Mouse (Mus musculus): Measurements from ENCODE around the gene Tmem138. TPM values are rescaled to one million over a fixed set of nuclear protein-coding genes. Genes with fewer than 3 reads are reported as not detected.

Tmem138 gene
- polyA plus RNA-seq, 1 experiment: 12.7 TPM

- H3K4me3 ChIP-seq (ENCODE audit: insufficient read depth, low read depth, low read length): peak overlapping the region; percentile 75
These were observed 26.7 kb upstream of the Tmem138 start for GRCm38 (mm10) chr19:10603660-10604523.

GRCm38 (mm10) chr19:10602787-10603186 is 25.6 kb upstream of the Tmem138 start:
- peak; percentile 94 for DNase-seq
- no peaks in the 10 kb centered on the region for H3K27me3 ChIP-seq (replicated peaks; ENCODE audit: control insufficient read depth, insufficient read depth, low read length)
- 2% methylated on average over 9 of the region's 9 CpGs for WGBS
- H3K4me3 ChIP-seq (ENCODE audit: insufficient read depth, low read depth, low read length): peak overlapping the region; percentile 75
- peak overlapping the region; percentile 52 for H3K27ac ChIP-seq (ENCODE audit: insufficient read depth, low read depth, low read length)
- no peak for TF ChIP-seq POLR2A (IDR thresholded peaks at IDR 0.05; ENCODE audit: low read depth, low read length)
- TF ChIP-seq CTCF (conservative IDR thresholded peaks at IDR 0.05; ENCODE audit: insufficient read depth, insufficient read length, low read depth, low read length): peak; percentile 95
- H3K4me1 ChIP-seq (ENCODE audit: control insufficient read depth, insufficient read depth, low read length): peaks cover 13% of the 10 kb centered on the region; the same call in 1 of the 2 replicates
- H3K36me3 ChIP-seq (ENCODE audit: control insufficient read depth, insufficient read depth, low read length): no peaks in the 10 kb centered on the region; the same call in 1 of the 2 replicates

More at GRCm38 (mm10) chr19:10603660-10604523, 26.7 kb upstream of the Tmem138 start:
- DNase-seq: peak; percentile 90
- peaks cover 13% of the 10 kb centered on the region; the same call in 1 of the 2 replicates for H3K4me1 ChIP-seq (ENCODE audit: control insufficient read depth, insufficient read depth, low read length)
- no peaks in the 10 kb centered on the region for H3K27me3 ChIP-seq (replicated peaks; ENCODE audit: control insufficient read depth, insufficient read depth, low read length)
- WGBS: 49% methylated on average over 18 of the region's 18 CpGs
- peak overlapping the region; percentile 98 for H3K27ac ChIP-seq (ENCODE audit: insufficient read depth, low read depth, low read length)
- TF ChIP-seq CTCF (conservative IDR thresholded peaks at IDR 0.05; ENCODE audit: insufficient read depth, insufficient read length, low read depth, low read length): no peak
- TF ChIP-seq POLR2A (IDR thresholded peaks at IDR 0.05; ENCODE audit: low read depth, low read length): peak; percentile 63
- no peaks in the 10 kb centered on the region; the same call in 1 of the 2 replicates for H3K36me3 ChIP-seq (ENCODE audit: control insufficient read depth, insufficient read depth, low read length)

- no peaks in the 10 kb centered on the region for H3K36me3 ChIP-seq (ENCODE audit: control insufficient read depth, insufficient read depth, low read length)
- 6% methylated on average over 6 of the region's 6 CpGs for WGBS
- H3K27ac ChIP-seq (ENCODE audit: insufficient read depth, low read depth, low read length): peak overlapping the region; percentile 52
- no peaks in the 10 kb centered on the region for H3K27me3 ChIP-seq (replicated peaks; ENCODE audit: control insufficient read depth, insufficient read depth, low read length)
- peak overlapping the region; percentile 44 for H3K4me3 ChIP-seq (ENCODE audit: insufficient read depth, low read depth, low read length)
- H3K4me1 ChIP-seq (ENCODE audit: control insufficient read depth, insufficient read depth, low read length): peaks cover 13% of the 10 kb centered on the region; the same call in 1 of the 2 replicates
- TF ChIP-seq CTCF (conservative IDR thresholded peaks at IDR 0.05; ENCODE audit: insufficient read depth, insufficient read length, low read depth, low read length): no peak
- TF ChIP-seq POLR2A (IDR thresholded peaks at IDR 0.05; ENCODE audit: low read depth, low read length): no peak
- DNase-seq: no peak
These were observed 25.1 kb upstream of the Tmem138 start for GRCm38 (mm10) chr19:10602247-10602769.

GRCm38 (mm10) chr19:10599648-10600047 is 22.5 kb upstream of the Tmem138 start:
- DNase-seq: no peak
- H3K36me3 ChIP-seq (ENCODE audit: control insufficient read depth, insufficient read depth, low read length): no peaks in the 10 kb centered on the region; the same call in 1 of the 2 replicates
- no peak for TF ChIP-seq POLR2A (IDR thresholded peaks at IDR 0.05; ENCODE audit: low read depth, low read length)
- TF ChIP-seq CTCF (conservative IDR thresholded peaks at IDR 0.05; ENCODE audit: insufficient read depth, insufficient read length, low read depth, low read length): no peak
- peaks cover 7% of the 10 kb centered on the region; the same call in 1 of the 2 replicates for H3K4me1 ChIP-seq (ENCODE audit: control insufficient read depth, insufficient read depth, low read length)
- H3K4me3 ChIP-seq (ENCODE audit: insufficient read depth, low read depth, low read length): no peak overlapping the region
- no peak overlapping the region for H3K27ac ChIP-seq (ENCODE audit: insufficient read depth, low read depth, low read length)
- WGBS: 94% methylated on average over 2 of the region's 2 CpGs
- no peaks in the 10 kb centered on the region for H3K27me3 ChIP-seq (replicated peaks; ENCODE audit: control insufficient read depth, insufficient read depth, low read length)

- TF ChIP-seq CTCF (conservative IDR thresholded peaks at IDR 0.05; ENCODE audit: insufficient read depth, insufficient read length, low read depth, low read length): peak; percentile 48
- TF ChIP-seq POLR2A (IDR thresholded peaks at IDR 0.05; ENCODE audit: low read depth, low read length): no peak
- H3K36me3 ChIP-seq (ENCODE audit: control insufficient read depth, insufficient read depth, low read length): no peaks in the 10 kb centered on the region; the same call in 1 of the 2 replicates
- WGBS: 35% methylated on average over 3 of the region's 3 CpGs
- no peak overlapping the region for H3K4me3 ChIP-seq (ENCODE audit: insufficient read depth, low read depth, low read length)
- no peaks in the 10 kb centered on the region for H3K27me3 ChIP-seq (replicated peaks; ENCODE audit: control insufficient read depth, insufficient read depth, low read length)
- no peak overlapping the region for H3K27ac ChIP-seq (ENCODE audit: insufficient read depth, low read depth, low read length)
- 0 out of 2 replicates have a peak, but pooled peaks cover 5% of the 10 kb centered on the region for H3K4me1 ChIP-seq (ENCODE audit: control insufficient read depth, insufficient read depth, low read length)
- peak; percentile 34 for DNase-seq
These were observed 21.0 kb upstream of the Tmem138 start for GRCm38 (mm10) chr19:10598188-10598587.

- 84% methylated on average over 6 of the region's 6 CpGs for WGBS
- DNase-seq: no peak
- Histone ChIP-seq H3K27me3 (replicated peaks; ENCODE audit: control insufficient read depth, insufficient read depth, low read length) (no peaks in the 10 kb centered on the region), H3K36me3 (ENCODE audit: control insufficient read depth, insufficient read depth, low read length) (peaks cover 2% of the 10 kb centered on the region; the same call in 1 of the 2 replicates), H3K4me1 (ENCODE audit: control insufficient read depth, insufficient read depth, low read length) (no peaks in the 10 kb centered on the region), H3K4me3 (ENCODE audit: insufficient read depth, low read depth, low read length) (no peak overlapping the region), H3K27ac (ENCODE audit: insufficient read depth, low read depth, low read length) (no peak overlapping the region)
- TF ChIP-seq CTCF (conservative IDR thresholded peaks at IDR 0.05; ENCODE audit: insufficient read depth, insufficient read length, low read depth, low read length) (no peak), POLR2A (IDR thresholded peaks at IDR 0.05; ENCODE audit: low read depth, low read length) (no peak)
These were observed 14.7 kb upstream of the Tmem138 start for GRCm38 (mm10) chr19:10591659-10592377.

All from kidney, adult 2 months (tissue).